Mouse (Mus musculus) cerebellum, adult 2 months (tissue): ENCODE results near the gene Lrmda.

ENCODE experiments used
- CTCF ChIP-seq: fragments of 200-500 bp; IDR thresholded peaks from 2 replicates; pipeline ENCODE4 v1.5.1; 2011; ENCODE audit warnings: low read depth, mild to moderate bottlenecking, control low read depth, low read length, moderate library complexity, borderline replicate concordance; ENCODE audit not compliant: insufficient read depth
- POLR2A ChIP-seq: fragments of 200-500 bp; IDR thresholded peaks from 2 replicates; pipeline ENCODE4 v1.6.1; 2011; ENCODE audit warnings: low read length, control low read depth, borderline replicate concordance; ENCODE audit not compliant: insufficient read depth

DNA sequence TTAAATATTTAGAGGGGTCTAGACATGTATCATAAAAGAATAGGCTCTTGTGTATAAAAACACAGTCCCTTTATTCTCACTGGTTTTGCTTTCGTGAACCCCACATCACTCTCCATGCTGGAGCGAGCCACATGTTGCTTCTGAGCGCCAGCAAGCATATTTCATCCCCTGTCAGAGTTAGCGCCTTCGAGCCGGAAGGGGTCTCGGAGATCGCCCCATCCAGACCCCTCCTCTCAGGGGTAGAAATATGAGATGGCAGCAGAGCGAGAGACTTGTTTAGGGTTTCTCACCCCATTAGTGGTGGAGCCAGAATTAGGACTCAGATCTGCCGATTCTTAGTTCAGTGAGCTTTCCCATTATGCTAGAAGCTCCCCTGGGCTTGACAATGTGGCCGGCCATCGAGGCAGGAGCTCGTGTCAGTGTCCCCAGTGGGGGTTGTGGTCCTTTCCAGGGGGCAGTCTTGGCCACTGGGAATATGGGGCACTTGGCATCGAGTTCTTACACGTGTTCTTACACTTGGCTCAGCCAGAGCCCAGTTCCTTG, 269.9 kb downstream of the Lrmda start:
- no peak for TF ChIP-seq CTCF
- TF ChIP-seq POLR2A, result no peak
